Mouse (Mus musculus): ENCODE data around the gene Aurkaip1. TPM values are rescaled to one million over a fixed set of nuclear protein-coding genes. Genes with fewer than 3 reads are reported as not detected.

Aurkaip1 gene
- polyA plus RNA-seq, 1 experiment from 2014 or later, result 112 TPM

GRCm38 (mm10) chr4:155790650-155791161 is 40.4 kb upstream of the Aurkaip1 start:
- H3K36me3 ChIP-seq (ENCODE audit: control insufficient read depth, insufficient read depth, low read length), result no peaks in the 10 kb centered on the region
- H3K4me1 ChIP-seq (replicated peaks; ENCODE audit: control insufficient read depth, insufficient read depth, low read length), result no peaks in the 10 kb centered on the region
- no peaks in the 10 kb centered on the region for H3K27me3 ChIP-seq (ENCODE audit: control insufficient read depth, insufficient read depth, low read length)
- no peak overlapping the region for H3K9ac ChIP-seq (ENCODE audit: low read depth, low read length)
- DNase-seq (ENCODE audit: low spot score) (no peak), ATAC-seq (ENCODE audit: low FRiP score) (no peak)
- H3K27ac ChIP-seq (ENCODE audit: low read depth, low read length), result no peak overlapping the region
- H3K4me3 ChIP-seq (ENCODE audit: low read depth, low read length), result no peak overlapping the region
- WGBS, result 79% methylated on average over 3 of the region's 3 CpGs
- no peaks in the 10 kb centered on the region for H3K9me3 ChIP-seq (ENCODE audit: control insufficient read depth, low read length)
- no peak overlapping the region for H3K4me2 ChIP-seq (replicated peaks; ENCODE audit: low read depth, low read length)

- Histone ChIP-seq H3K4me3 (ENCODE audit: low read depth, low read length) (no peak overlapping the region), H3K27me3 (ENCODE audit: control insufficient read depth, insufficient read depth, low read length) (no peaks in the 10 kb centered on the region), H3K9ac (ENCODE audit: low read depth, low read length) (no peak overlapping the region), H3K4me2 (replicated peaks; ENCODE audit: low read depth, low read length) (no peak overlapping the region), H3K4me1 (replicated peaks; ENCODE audit: control insufficient read depth, insufficient read depth, low read length) (no peaks in the 10 kb centered on the region), H3K27ac (ENCODE audit: low read depth, low read length) (no peak overlapping the region), H3K36me3 (ENCODE audit: control insufficient read depth, insufficient read depth, low read length) (no peaks in the 10 kb centered on the region), H3K9me3 (ENCODE audit: control insufficient read depth, low read length) (no peaks in the 10 kb centered on the region)
- DNase-seq (ENCODE audit: low spot score) (no peak), ATAC-seq (ENCODE audit: low FRiP score) (no peak)
- WGBS, result 70% methylated on average over 24 of the region's 24 CpGs
Observed at GRCm38 (mm10) chr4:155791240-155791933, 39.7 kb upstream of the Aurkaip1 start.

GRCm38 (mm10) chr4:155793730-155794129 is 37.3 kb upstream of the Aurkaip1 start:
- ATAC-seq (ENCODE audit: low FRiP score) (no peak), DNase-seq (ENCODE audit: low spot score) (no peak)
- Histone ChIP-seq H3K4me1 (replicated peaks; ENCODE audit: control insufficient read depth, insufficient read depth, low read length) (no peaks in the 10 kb centered on the region), H3K27ac (ENCODE audit: low read depth, low read length) (no peak overlapping the region), H3K9me3 (ENCODE audit: control insufficient read depth, low read length) (no peaks in the 10 kb centered on the region), H3K4me3 (ENCODE audit: low read depth, low read length) (no peak overlapping the region), H3K27me3 (ENCODE audit: control insufficient read depth, insufficient read depth, low read length) (no peaks in the 10 kb centered on the region), H3K36me3 (ENCODE audit: control insufficient read depth, insufficient read depth, low read length) (no peaks in the 10 kb centered on the region), H3K9ac (ENCODE audit: low read depth, low read length) (no peak overlapping the region), H3K4me2 (replicated peaks; ENCODE audit: low read depth, low read length) (no peak overlapping the region)
- WGBS, result 81% methylated on average over 2 of the region's 2 CpGs

- Histone ChIP-seq H3K4me3 (ENCODE audit: low read depth, low read length) (no peak overlapping the region), H3K36me3 (ENCODE audit: control insufficient read depth, insufficient read depth, low read length) (no peaks in the 10 kb centered on the region), H3K27me3 (ENCODE audit: control insufficient read depth, insufficient read depth, low read length) (no peaks in the 10 kb centered on the region), H3K9ac (ENCODE audit: low read depth, low read length) (no peak overlapping the region), H3K9me3 (ENCODE audit: control insufficient read depth, low read length) (no peaks in the 10 kb centered on the region), H3K4me1 (replicated peaks; ENCODE audit: control insufficient read depth, insufficient read depth, low read length) (peaks cover 6% of the 10 kb centered on the region; the same call in 1 of the 2 replicates), H3K27ac (ENCODE audit: low read depth, low read length) (no peak overlapping the region), H3K4me2 (replicated peaks; ENCODE audit: low read depth, low read length) (no peak overlapping the region)
- ATAC-seq (ENCODE audit: low FRiP score) (no peak), DNase-seq (ENCODE audit: low spot score) (no peak)
- 100% methylated on average over 1 of the region's 1 CpGs for WGBS
Observed at GRCm38 (mm10) chr4:155802075-155802474, 29.0 kb upstream of the Aurkaip1 start.

- peak within 1 kb of the TSS; percentile 73 for H3K9ac ChIP-seq (ENCODE audit: low read depth, low read length)
- H3K9me3 ChIP-seq (ENCODE audit: control insufficient read depth, low read length), result no peaks in the 10 kb centered on the region
- H3K27me3 ChIP-seq (ENCODE audit: control insufficient read depth, insufficient read depth, low read length), result no peaks in the 10 kb centered on the region
- 0 out of 2 replicates have a peak, but pooled peaks cover under 1% of the 10 kb centered on the region for H3K36me3 ChIP-seq (ENCODE audit: control insufficient read depth, insufficient read depth, low read length)
- H3K4me3 ChIP-seq (ENCODE audit: low read depth, low read length), result peak within 1 kb of the TSS; percentile 73
- H3K4me2 ChIP-seq (replicated peaks; ENCODE audit: low read depth, low read length), result peak within 1 kb of the TSS; percentile 40
- H3K4me1 ChIP-seq (replicated peaks; ENCODE audit: control insufficient read depth, insufficient read depth, low read length), result peaks cover 6% of the 10 kb centered on the region; the same call in 1 of the 2 replicates
- peak within 1 kb of the TSS; percentile 43; the same call in 1 of the 2 replicates for H3K27ac ChIP-seq (ENCODE audit: low read depth, low read length)
- WGBS, result 10% methylated on average over 12 of the region's 12 CpGs
- peak; percentile 52 for ATAC-seq (ENCODE audit: low FRiP score)
- peak; percentile 33 for DNase-seq (ENCODE audit: low spot score)
Observed at GRCm38 (mm10) chr4:155802741-155803339, 28.2 kb upstream of the Aurkaip1 start, which contains the start of gene Mrpl20. Gene Mrpl20, plus strand, starts transcription at chr4:155802878.

GRCm38 (mm10) chr4:155803340-155804041 is 27.6 kb upstream of the Aurkaip1 start:
- Histone ChIP-seq H3K27me3 (ENCODE audit: control insufficient read depth, insufficient read depth, low read length) (no peaks in the 10 kb centered on the region), H3K9me3 (ENCODE audit: control insufficient read depth, low read length) (no peaks in the 10 kb centered on the region), H3K36me3 (ENCODE audit: control insufficient read depth, insufficient read depth, low read length) (peaks cover 3% of the 10 kb centered on the region; the same call in 1 of the 2 replicates), H3K9ac (ENCODE audit: low read depth, low read length) (peak overlapping the region; percentile 73), H3K27ac (ENCODE audit: low read depth, low read length) (peak overlapping the region; percentile 43; the same call in 1 of the 2 replicates), H3K4me1 (replicated peaks; ENCODE audit: control insufficient read depth, insufficient read depth, low read length) (peaks cover 6% of the 10 kb centered on the region; the same call in 1 of the 2 replicates), H3K4me3 (ENCODE audit: low read depth, low read length) (peak overlapping the region; percentile 73), H3K4me2 (replicated peaks; ENCODE audit: low read depth, low read length) (peak overlapping the region; percentile 40)
- DNase-seq (ENCODE audit: low spot score), result peak; percentile 98
- ATAC-seq (ENCODE audit: low FRiP score), result peak; percentile 98
- under 1% methylated on average over 58 of the region's 58 CpGs for WGBS

- Histone ChIP-seq H3K27me3 (ENCODE audit: control insufficient read depth, insufficient read depth, low read length) (no peaks in the 10 kb centered on the region), H3K9ac (ENCODE audit: low read depth, low read length) (no peak overlapping the region), H3K4me3 (ENCODE audit: low read depth, low read length) (no peak overlapping the region), H3K27ac (ENCODE audit: low read depth, low read length) (no peak overlapping the region), H3K4me1 (replicated peaks; ENCODE audit: control insufficient read depth, insufficient read depth, low read length) (peaks cover 4% of the 10 kb centered on the region; the same call in 1 of the 2 replicates), H3K4me2 (replicated peaks; ENCODE audit: low read depth, low read length) (no peak overlapping the region), H3K36me3 (ENCODE audit: control insufficient read depth, insufficient read depth, low read length) (peaks cover 11% of the 10 kb centered on the region; the same call in 1 of the 2 replicates), H3K9me3 (ENCODE audit: control insufficient read depth, low read length) (no peaks in the 10 kb centered on the region)
- 93% methylated on average over 3 of the region's 3 CpGs for WGBS
- ATAC-seq (ENCODE audit: low FRiP score), result no peak
- no peak for DNase-seq (ENCODE audit: low spot score)
Observed at GRCm38 (mm10) chr4:155807841-155808240, 23.2 kb upstream of the Aurkaip1 start.

- peak within 1 kb of the TSS; percentile 93 for H3K4me2 ChIP-seq (replicated peaks; ENCODE audit: low read depth, low read length)
- peak within 1 kb of the TSS; percentile 82 for H3K27ac ChIP-seq (ENCODE audit: low read depth, low read length)
- DNase-seq (ENCODE audit: low spot score) (peak; percentile 97), ATAC-seq (ENCODE audit: low FRiP score) (peak; percentile 98)
- H3K9me3 ChIP-seq (ENCODE audit: control insufficient read depth, low read length), result no peaks in the 10 kb centered on the region
- H3K27me3 ChIP-seq (ENCODE audit: control insufficient read depth, insufficient read depth, low read length), result no peaks in the 10 kb centered on the region
- peak within 1 kb of the TSS; percentile 100 for H3K4me3 ChIP-seq (ENCODE audit: low read depth, low read length)
- under 1% methylated on average over 58 of the region's 60 CpGs for WGBS
- peak within 1 kb of the TSS; percentile 99 for H3K9ac ChIP-seq (ENCODE audit: low read depth, low read length)
- peaks cover 26% of the 10 kb centered on the region for H3K36me3 ChIP-seq (ENCODE audit: control insufficient read depth, insufficient read depth, low read length)
- peaks cover 7% of the 10 kb centered on the region for H3K4me1 ChIP-seq (replicated peaks; ENCODE audit: control insufficient read depth, insufficient read depth, low read length)
Observed at GRCm38 (mm10) chr4:155811929-155812664, 19.0 kb upstream of the Aurkaip1 start, which contains the start of gene Ccnl2. Gene Ccnl2, plus strand, starts transcription at chr4:155812489.

Measured in hindbrain, embryonic 11.5 days (tissue).